Comparison of ENCODE assay signal across 10 mouse cellular contexts in the genomic region with DNA sequence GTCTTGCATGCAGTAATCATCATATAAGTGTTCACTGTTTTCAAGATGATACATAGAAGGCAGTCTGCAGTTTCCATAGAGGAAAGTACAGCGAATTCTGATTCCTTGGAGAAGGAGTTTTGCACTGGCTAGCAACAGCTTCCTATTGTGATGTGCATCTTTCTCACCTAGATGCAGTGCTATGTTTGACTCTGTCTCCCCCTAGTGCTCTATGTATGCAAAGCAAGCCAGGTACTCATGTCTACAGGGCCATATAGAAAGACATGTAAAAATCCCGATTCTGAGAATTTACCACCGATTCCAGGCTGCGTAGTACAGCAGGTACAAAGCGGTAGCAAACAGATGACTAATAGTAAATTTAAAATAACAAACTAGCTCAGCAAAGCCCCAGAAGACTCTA. TPM values are rescaled to one million over a fixed set of nuclear protein-coding genes. Genes with fewer than 3 reads are reported as not detected.
DNase-seq lines count a peak whose midpoint lies in the region; ATAC-seq and TF ChIP-seq lines count a peak whose summit lies in the region.
"Had no signal": no experiment of that assay in that cellular context is flagged by ENCODE, and none has a peak within 500 bp of the region (broad histone marks: within the 10 kb centered on the region; RNA-seq: fewer than 3 reads in every experiment).

No protein-coding gene starts in this region.

- H3K9ac ChIP-seq in liver, adult 2 months (ENCODE audit: low read depth, low read length) = no peak overlapping the region
- no peak overlapping the region for H3K9ac ChIP-seq in neural tube, embryonic 12.5 days

- H3K36me3 ChIP-seq in liver, adult 2 months (ENCODE audit: control insufficient read depth, insufficient read depth, low read length) = no peaks in the 10 kb centered on the region
- no peaks in the 10 kb centered on the region for H3K36me3 ChIP-seq in neural tube, embryonic 12.5 days

- 39% methylated on average over 5 of the region's 5 CpGs for WGBS in liver, adult 2 months
- 57% methylated on average over 5 of the region's 5 CpGs for whole genome bisulfite sequencing in neural tube, embryonic 12.5 days

- peak; percentile 10 for DNase-seq in liver, adult 2 months (ENCODE audit: extremely low read depth, low read depth, low spot score)
- no peak for DNase-seq in liver
- DNase-seq in brain, embryonic 14.5 days (ENCODE audit: low read depth) = peak; percentile 86
- peak; percentile 17 for DNase-seq in layer of hippocampus, adult 9-11 months
- DNase-seq in MN1 (ENCODE audit: low spot score) = no peak
- DNase-seq in ovary, postnatal 10 days (ENCODE audit: low spot score) = no peak

- 0 out of 2 replicates have a peak, but pooled peaks have one; percentile 27 for TF ChIP-seq CTCF in liver, adult 2 months (IDR thresholded peaks at IDR 0.05; ENCODE audit: low read depth, low read length)
- peak; percentile 77; the same call in 1 of the 2 replicates for TF ChIP-seq CTCF in brain, embryonic 14.5 days (IDR thresholded peaks at IDR 0.05; ENCODE audit: borderline replicate concordance, extremely low read depth, insufficient read depth, insufficient read length)

- no peak overlapping the region for H3K4me3 ChIP-seq in liver, adult 2 months (ENCODE audit: insufficient read depth, low read depth, low read length)
- no peak overlapping the region for H3K4me3 ChIP-seq in neural tube, embryonic 12.5 days

- peak; percentile 96 for ATAC-seq in frontal cortex, adult (ENCODE audit: low TSS enrichment)
- ATAC-seq in neural tube, embryonic 12.5 days (ENCODE audit: low FRiP score, low read depth) = peak; percentile 86

- H3K79me2 ChIP-seq in liver, adult 2 months (ENCODE audit: control insufficient read depth, insufficient read depth, low read length) = no peaks in the 10 kb centered on the region

- H3K4me2 ChIP-seq in neural tube, embryonic 12.5 days (replicated peaks) = no peak overlapping the region

- no peaks in the 10 kb centered on the region for H3K9me3 ChIP-seq in neural tube, embryonic 12.5 days

- TF ChIP-seq POLR2A in liver, adult 2 months (IDR thresholded peaks at IDR 0.05; ENCODE audit: extremely low read depth, insufficient read depth, low read length) = no peak
- TF ChIP-seq POLR2A in brain, embryonic 14.5 days (IDR thresholded peaks at IDR 0.05; ENCODE audit: borderline replicate concordance, extremely low read depth, insufficient read depth, insufficient read length, poor library complexity, severe bottlenecking) = no peak

- no peaks in the 10 kb centered on the region for H3K4me1 ChIP-seq in liver, adult 2 months (ENCODE audit: control insufficient read depth, insufficient read depth, low read length)
- no peaks in the 10 kb centered on the region for H3K4me1 ChIP-seq in neural tube, embryonic 12.5 days

- no peaks in the 10 kb centered on the region for H3K27me3 ChIP-seq in liver, adult 2 months (ENCODE audit: control insufficient read depth, insufficient read depth, low read length)
- H3K27me3 ChIP-seq in neural tube, embryonic 12.5 days (replicated peaks) = no peaks in the 10 kb centered on the region

- no peak overlapping the region for H3K27ac ChIP-seq in liver, adult 2 months (replicated peaks; ENCODE audit: insufficient read depth, low read depth, low read length)
- H3K27ac ChIP-seq in neural tube, embryonic 12.5 days = no peak overlapping the region

RNA-seq across cellular contexts. Expression of a gene that starts 12.6 kb away (rescaled TPM):
- total RNA-seq in liver, adult 2 months (2014; rRNA removed) = not detected in 2 replicates
- polyA plus RNA-seq in liver, adult 2 months (2012; rRNA removed) = not detected in 2 replicates
- not detected in 2 replicates for polyA plus RNA-seq in brain, embryonic 14.5 days (2012; rRNA removed)
- polyA plus RNA-seq in neural tube, embryonic 12.5 days (2016; fragmentation: Nextera tagmentation; extraction: Ambion mirVana) = not detected in 2 replicates
- total RNA-seq: layer of hippocampus, postnatal 14 days had no signal
- polyA plus RNA-seq: spleen, adult 2 months had no signal

RNA-seq across cellular contexts. Expression of a gene that starts 16.0 kb away (rescaled TPM):
- not detected in 2 replicates for total RNA-seq in liver, adult 2 months (2014; rRNA removed)
- not detected in 2 replicates for polyA plus RNA-seq in liver, adult 2 months (2012; rRNA removed)
- polyA plus RNA-seq in brain, embryonic 14.5 days (2012; rRNA removed) = 0.59 and 1.0 TPM in 2 replicates
- 0.32 TPM in 1 of 2 replicates, not detected in the other for polyA plus RNA-seq in neural tube, embryonic 12.5 days (2016; fragmentation: Nextera tagmentation; extraction: Ambion mirVana)
- total RNA-seq: layer of hippocampus, postnatal 14 days had no signal
- polyA plus RNA-seq: spleen, adult 2 months had no signal

RNA-seq across cellular contexts. Expression of a gene that starts 37.2 kb away (rescaled TPM):
- not detected in 2 replicates for total RNA-seq in liver, adult 2 months (2014; rRNA removed)
- not detected in 2 replicates for polyA plus RNA-seq in liver, adult 2 months (2012; rRNA removed)
- polyA plus RNA-seq in brain, embryonic 14.5 days (2012; rRNA removed) = not detected in 2 replicates
- not detected in 2 replicates for polyA plus RNA-seq in neural tube, embryonic 12.5 days (2016; fragmentation: Nextera tagmentation; extraction: Ambion mirVana)
- total RNA-seq: layer of hippocampus, postnatal 14 days had no signal
- polyA plus RNA-seq: spleen, adult 2 months had no signal

RNA-seq across cellular contexts. Expression of a gene that starts 39.4 kb away (rescaled TPM):
- not detected in 2 replicates for total RNA-seq in liver, adult 2 months (2014; rRNA removed)
- not detected in 2 replicates for polyA plus RNA-seq in liver, adult 2 months (2012; rRNA removed)
- not detected in 2 replicates for polyA plus RNA-seq in brain, embryonic 14.5 days (2012; rRNA removed)
- not detected in 2 replicates for polyA plus RNA-seq in neural tube, embryonic 12.5 days (2016; fragmentation: Nextera tagmentation; extraction: Ambion mirVana)
- total RNA-seq: layer of hippocampus, postnatal 14 days had no signal
- polyA plus RNA-seq: spleen, adult 2 months had no signal

Comparison
In these comparisons a context has a peak if more than half of its experiments do, and no peak if none do; other contexts are left out.
1. DNase-seq: peak in liver, adult 2 months (single experiment), brain, embryonic 14.5 days (single experiment) and layer of hippocampus, adult 9-11 months (single experiment); none in liver (single experiment), MN1 (single experiment) and ovary, postnatal 10 days (single experiment).